In the genomic region with DNA sequence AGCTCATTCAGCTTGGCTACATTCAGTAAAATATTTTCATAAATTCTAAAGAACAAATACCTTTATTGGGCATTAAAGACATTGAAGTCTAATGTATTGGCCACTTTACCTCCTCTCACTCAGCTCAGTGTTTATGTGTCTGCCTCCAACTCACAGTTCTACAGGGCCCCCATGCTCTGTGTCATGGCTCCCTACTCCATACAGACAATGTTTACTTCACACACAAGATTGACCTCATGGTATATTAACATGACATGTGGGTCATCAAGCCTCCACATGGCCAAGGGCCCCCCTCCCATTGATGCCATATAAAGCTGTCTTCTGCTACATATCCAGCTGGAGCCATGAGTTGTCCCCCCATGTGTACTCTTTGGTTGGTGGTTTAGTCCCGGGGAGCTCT, we compare ENCODE assay signal across 33 mouse cellular contexts.
"Had no signal": no experiment of that assay in that cellular context is flagged by ENCODE, and none has a peak within 500 bp of the region (broad histone marks: within the 10 kb centered on the region; RNA-seq: fewer than 3 reads in every experiment).

No protein-coding gene starts in this region.

- H3K27me3 ChIP-seq: heart, embryonic 12.5 days; heart, embryonic 13.5 days; heart, embryonic 15.5 days; hindbrain, embryonic 12.5 days; hindbrain, embryonic 13.5 days; hindbrain, embryonic 15.5 days; intestine, embryonic 15.5 days had no signal

- DNase-seq: heart, adult 2 months; heart, postnatal 10 days; heart, postnatal 14 days; heart, postnatal 36 days; heart, postnatal 4 days; kidney, adult 18-20 months; kidney, adult 2 months; kidney, adult 8-10 months; kidney, adult 9 months; kidney, postnatal 14 days; kidney, postnatal 36 days; kidney, postnatal 4 days; layer of hippocampus, adult 9-11 months; layer of hippocampus, postnatal 36 days had no signal

- H3K27ac ChIP-seq: heart, adult 2 months; heart, embryonic 10.5 days; heart, embryonic 13.5 days; heart, embryonic 15.5 days; hindbrain, embryonic 10.5 days; hindbrain, embryonic 12.5 days; hindbrain, embryonic 13.5 days; hindbrain, embryonic 14.5 days; hindbrain, embryonic 15.5 days; hindbrain, postnatal 0 days; intestine, embryonic 15.5 days; kidney, postnatal 0 days; layer of hippocampus, adult 2 months; left cerebral cortex, adult 2 months had no signal

- H3K36me3 ChIP-seq: heart, embryonic 10.5 days; heart, embryonic 12.5 days; heart, embryonic 13.5 days; heart, embryonic 15.5 days; hindbrain, embryonic 10.5 days; hindbrain, embryonic 12.5 days; hindbrain, embryonic 13.5 days; hindbrain, embryonic 15.5 days; intestine, embryonic 15.5 days had no signal

- H3K9me3 ChIP-seq: heart, embryonic 10.5 days; heart, embryonic 12.5 days; heart, embryonic 13.5 days; heart, embryonic 15.5 days; hindbrain, embryonic 10.5 days; hindbrain, embryonic 12.5 days; hindbrain, embryonic 13.5 days; hindbrain, embryonic 15.5 days; intestine, embryonic 15.5 days had no signal

- ATAC-seq: hindbrain, embryonic 16.5 days; hindbrain, postnatal 0 days; inflammation-experienced regulatory T-cells, adult 6 months; intestine, embryonic 15.5 days; intestine, embryonic 16.5 days; intestine, postnatal 0 days had no signal

- H3K4me3 ChIP-seq: heart, adult 2 months; heart, embryonic 10.5 days; heart, embryonic 12.5 days; heart, embryonic 13.5 days; heart, embryonic 15.5 days; hindbrain, embryonic 10.5 days; hindbrain, embryonic 12.5 days; hindbrain, embryonic 13.5 days; hindbrain, embryonic 15.5 days; intestine, embryonic 15.5 days; layer of hippocampus, adult 2 months; left cerebral cortex, adult 2 months had no signal

- H3K4me1 ChIP-seq: heart, embryonic 10.5 days; heart, embryonic 12.5 days; heart, embryonic 15.5 days; hindbrain, embryonic 10.5 days; hindbrain, embryonic 12.5 days; hindbrain, embryonic 15.5 days; intestine, embryonic 15.5 days had no signal

- H3K9ac ChIP-seq: heart, embryonic 12.5 days; heart, embryonic 13.5 days; heart, embryonic 15.5 days; hindbrain, embryonic 12.5 days; hindbrain, embryonic 13.5 days; hindbrain, embryonic 14.5 days; hindbrain, embryonic 15.5 days; intestine, embryonic 15.5 days had no signal

- H3K4me2 ChIP-seq: heart, embryonic 11.5 days; heart, embryonic 12.5 days; heart, embryonic 13.5 days; heart, embryonic 15.5 days; hindbrain, embryonic 12.5 days; hindbrain, embryonic 13.5 days; hindbrain, embryonic 14.5 days; hindbrain, embryonic 15.5 days; intestine, embryonic 15.5 days had no signal
